Mouse (Mus musculus): Measurements from ENCODE around the gene 4933415A04Rik.

DNA sequence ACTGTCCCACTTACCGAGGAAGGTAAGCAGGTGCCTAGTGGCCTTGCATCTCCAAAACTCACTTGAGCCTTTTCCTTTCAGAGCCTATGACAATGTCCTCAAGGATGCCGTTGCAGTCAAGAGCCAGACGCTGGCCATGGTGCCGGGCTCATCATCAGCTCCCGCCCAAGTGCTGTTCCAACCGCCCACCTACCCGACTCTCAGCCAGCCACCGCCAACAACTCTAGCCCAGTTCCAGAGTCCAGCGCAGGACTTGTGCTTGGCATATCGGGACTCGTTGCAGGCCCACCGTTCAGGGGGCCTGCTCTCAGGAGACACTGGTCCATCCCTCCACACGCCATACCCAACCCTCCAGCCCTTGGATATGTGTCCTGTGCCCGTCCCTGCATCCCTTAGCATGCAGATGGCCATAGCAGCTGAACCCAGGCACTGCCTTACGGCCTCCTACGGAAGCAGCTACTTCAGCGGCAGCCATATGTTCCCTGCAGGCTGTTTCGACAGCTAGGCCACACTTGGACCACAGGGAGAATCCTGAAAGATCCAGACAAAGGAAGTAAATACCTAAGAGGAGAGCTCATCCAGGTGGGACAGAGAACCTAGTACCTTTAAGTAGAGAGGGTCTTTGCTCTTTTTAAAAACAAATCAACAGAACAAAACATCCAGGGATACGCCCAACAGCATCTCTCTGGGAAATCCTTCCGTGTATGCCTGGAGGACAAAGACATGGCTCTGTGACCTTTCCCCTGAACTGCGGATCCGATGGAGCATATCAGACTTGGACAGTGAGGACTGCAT is 1.4 kb upstream of the 4933415A04Rik start:
- TF ChIP-seq CTCF (IDR thresholded peaks at IDR 0.05; ENCODE audit: low read depth, low read length), result no peak
- no peak; the same call in 1 of the 2 replicates for TF ChIP-seq EP300 (IDR thresholded peaks at IDR 0.05; ENCODE audit: insufficient read depth, low read depth, low read length)
